Mouse (Mus musculus) midbrain, embryonic 12.5 days (tissue): ENCODE data around the gene Nppa. TPM values are rescaled to one million over a fixed set of nuclear protein-coding genes. Genes with fewer than 3 reads are reported as not detected.
A peak's percentile ranks its signal among the peaks of the same experiment; 100 is the strongest.

Source experiments
- ATAC-seq: fragments of 200-750 bp; cut with Nextera tagmentation; 2 replicates; pipeline ENCODE4 v1.8.0; 2017; ENCODE audit warnings: low read depth, moderate TSS enrichment, moderate library complexity; ENCODE audit not compliant: low FRiP score
- H3K27ac ChIP-seq: fragments of 300-500 bp; sonication (generic); replicated peaks from 2 replicates; pipeline ENCODE4 v1.5.1; 2016; ENCODE audit warnings: mild to moderate bottlenecking
- H3K27me3 ChIP-seq: fragments of 300-500 bp; sonication (generic); 2 replicates; pipeline ENCODE4 v1.6.1; 2016; ENCODE audit warnings: mild to moderate bottlenecking
- H3K36me3 ChIP-seq: fragments of 300-500 bp; sonication (generic); 2 replicates; pipeline ENCODE4 v1.6.1; 2016
- H3K4me1 ChIP-seq: fragments of 300-500 bp; sonication (generic); 2 replicates; pipeline ENCODE4 v1.6.1; 2016
- H3K4me2 ChIP-seq: fragments of 300-500 bp; sonication (generic); replicated peaks from 2 replicates; pipeline ENCODE4 v1.6.1; 2016; ENCODE audit warnings: mild to moderate bottlenecking, moderate library complexity
- H3K4me3 ChIP-seq: fragments of 300-500 bp; sonication (generic); 2 replicates; pipeline ENCODE4 v1.5.1; 2016; ENCODE audit warnings: mild to moderate bottlenecking
- H3K9ac ChIP-seq: fragments of 300-500 bp; sonication (generic); replicated peaks from 2 replicates; pipeline ENCODE4 v1.6.1; 2016; ENCODE audit warnings: mild to moderate bottlenecking, moderate library complexity
- H3K9me3 ChIP-seq: fragments of 300-500 bp; sonication (generic); 2 replicates; pipeline ENCODE4 v1.6.1; 2016; ENCODE audit warnings: mild to moderate bottlenecking
- WGBS: fragments of 180-500 bp; shearing (Covaris S2); methylation state at CpG from one replicate; pipeline ENCODE4 v1.1.7; 2016; 5-methylcytosine and 5-hydroxymethylcytosine counted together
- polyA plus RNA-seq: library from polyadenylated mRNA; unstranded; fragments of >200 nt; fragmentation: Nextera tagmentation; extraction: Ambion mirVana; gene quantifications from 2 replicates; pipeline ENCODE4 v1.2.1, GENCODE M21; 2016

Nppa gene
- polyA plus RNA-seq = 1.0 and 2.8 TPM in 2 replicates

DNA sequence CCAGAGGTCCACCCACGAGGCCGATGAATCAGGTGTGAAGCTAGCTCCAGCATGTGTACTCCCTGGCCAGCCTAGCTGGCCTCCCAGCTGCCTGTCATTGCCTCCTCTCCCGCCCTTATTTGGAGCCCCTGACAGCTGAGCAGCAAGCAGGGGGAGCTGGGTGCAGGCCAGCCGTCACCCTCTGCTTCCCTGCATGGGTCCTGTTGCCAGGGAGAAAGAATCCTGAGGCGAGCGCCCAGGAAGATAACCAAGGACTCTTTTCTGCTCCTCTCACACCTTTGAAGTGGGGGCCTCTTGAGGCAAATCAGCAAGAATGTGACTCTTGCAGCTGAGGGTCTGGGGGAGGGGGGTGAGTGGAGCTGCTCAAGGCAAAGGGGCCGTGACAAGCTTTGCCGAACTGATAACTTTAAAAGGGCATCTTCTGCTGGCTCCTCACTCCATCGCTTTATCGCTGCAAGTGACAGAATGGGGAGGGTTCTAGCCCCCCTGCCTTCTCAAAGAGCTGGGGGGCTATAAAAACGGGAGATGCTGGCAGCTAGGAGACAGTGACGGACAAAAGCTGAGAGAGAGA is at the start of gene Nppa:
Nppa (plus strand) TSS at position 521 of the 571 bp plus-strand sequence.
- H3K27ac ChIP-seq = peak within 1 kb of the TSS; percentile 59
- no peaks in the 10 kb centered on the region for H3K9me3 ChIP-seq
- no peak within 1 kb of the TSS for H3K4me2 ChIP-seq
- ATAC-seq = peak; percentile 53
- H3K4me1 ChIP-seq = peaks cover 17% of the 10 kb centered on the region; the same call in 1 of the 2 replicates
- H3K27me3 ChIP-seq = no peaks in the 10 kb centered on the region
- H3K4me3 ChIP-seq = no peak within 1 kb of the TSS
- 48% methylated on average over 12 of the region's 12 CpGs for WGBS
- no peak within 1 kb of the TSS; the same call in 1 of the 2 replicates for H3K9ac ChIP-seq
- H3K36me3 ChIP-seq = peaks cover 27% of the 10 kb centered on the region

DNA sequence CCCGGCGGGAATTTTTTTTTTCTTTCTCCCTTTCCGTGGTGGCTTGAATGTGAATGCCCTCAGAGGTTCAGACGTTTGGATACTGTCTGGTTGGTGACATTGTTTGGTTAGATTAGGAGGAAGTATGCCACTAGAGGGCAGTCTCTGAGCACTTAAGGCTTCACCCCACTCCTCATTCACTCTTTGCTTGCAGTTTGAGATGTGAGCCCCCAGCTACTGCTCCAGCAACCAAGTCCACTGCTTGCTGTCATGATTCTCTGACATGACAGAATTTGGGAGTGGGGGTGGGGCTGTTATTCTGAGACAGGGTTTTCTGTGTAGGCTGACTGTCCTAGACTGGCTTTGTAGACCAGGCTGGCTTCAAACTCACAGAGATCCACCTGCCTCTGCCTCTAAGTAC is 46.9 kb upstream of the Nppa start:
- Histone ChIP-seq H3K4me1 (no peaks in the 10 kb centered on the region), H3K27ac (no peak overlapping the region), H3K4me3 (no peak overlapping the region), H3K9ac (no peak overlapping the region), H3K27me3 (no peaks in the 10 kb centered on the region), H3K4me2 (no peak overlapping the region), H3K36me3 (peaks cover 2% of the 10 kb centered on the region; the same call in 1 of the 2 replicates), H3K9me3 (no peaks in the 10 kb centered on the region)
- WGBS = 9% methylated on average over 4 of the region's 4 CpGs
- 0 out of 2 replicates have a peak, but pooled peaks have one; percentile 38 for ATAC-seq

DNA sequence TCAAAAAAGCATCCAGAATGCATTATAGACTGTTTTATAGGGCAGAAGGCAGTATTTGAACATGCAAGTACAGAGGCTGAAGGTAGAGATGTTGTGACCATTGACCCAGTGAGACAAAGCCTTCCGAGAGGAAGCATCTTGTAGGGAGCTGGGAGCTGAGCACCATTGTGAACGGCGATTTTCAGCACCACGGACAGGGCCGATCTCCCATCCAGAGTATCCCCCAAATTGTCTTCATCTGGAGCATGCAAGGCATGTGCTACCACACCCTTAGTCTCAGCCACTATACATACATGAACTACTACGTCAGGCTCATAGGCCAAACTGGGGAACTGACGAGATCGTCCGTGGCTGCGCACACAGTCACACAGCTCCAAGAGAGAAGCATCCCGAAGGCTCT is 43.4 kb upstream of the Nppa start:
- Histone ChIP-seq H3K27ac (no peak overlapping the region), H3K27me3 (no peaks in the 10 kb centered on the region), H3K9ac (no peak overlapping the region), H3K4me2 (no peak overlapping the region), H3K4me3 (no peak overlapping the region), H3K9me3 (no peaks in the 10 kb centered on the region), H3K4me1 (no peaks in the 10 kb centered on the region), H3K36me3 (no peaks in the 10 kb centered on the region)
- 44% methylated on average over 11 of the region's 11 CpGs for WGBS
- no peak for ATAC-seq

DNA sequence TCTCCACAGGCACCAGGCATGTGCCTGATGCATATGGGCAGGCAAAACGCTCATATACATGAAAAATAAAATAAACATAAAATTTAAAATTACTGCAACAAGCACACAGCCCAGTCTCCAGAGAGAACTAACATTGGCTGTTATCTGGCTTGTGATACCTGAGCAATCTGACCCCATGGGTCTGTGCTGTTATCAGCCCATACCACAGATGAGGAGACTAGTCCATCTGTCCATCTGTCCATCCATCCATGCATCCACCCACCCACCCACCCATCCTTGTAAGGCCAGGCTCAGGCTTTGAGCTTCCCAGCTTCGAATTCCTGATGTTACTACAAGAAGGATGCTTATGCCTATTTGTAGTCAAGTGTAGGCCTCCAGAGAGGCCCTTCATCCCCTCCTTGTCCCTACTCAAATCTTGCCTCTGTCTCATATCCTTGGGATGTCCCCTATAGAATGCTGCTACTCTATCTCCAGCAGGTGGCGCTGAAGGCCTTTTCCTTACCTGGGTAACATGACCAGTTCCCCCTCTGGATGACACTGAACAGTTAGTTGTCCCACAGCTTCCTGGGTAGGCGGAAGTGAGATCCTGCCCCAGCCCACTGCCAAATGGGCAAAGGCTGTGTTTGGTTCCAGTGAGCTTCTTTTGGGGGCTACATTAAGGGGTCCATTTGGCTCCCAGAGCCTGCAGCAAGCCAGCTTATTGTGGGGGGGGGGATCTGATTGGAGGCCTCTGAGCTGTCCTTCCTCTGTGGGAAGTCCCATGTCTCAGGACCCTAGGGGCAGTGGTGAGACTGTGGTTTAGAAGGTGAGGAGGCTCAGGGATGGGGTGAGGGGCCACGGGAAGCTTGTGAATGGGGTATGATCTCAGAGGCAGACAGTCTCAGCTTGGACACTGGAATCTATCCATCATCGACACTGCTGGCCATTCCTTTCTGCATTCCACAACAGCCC is 40.4 kb upstream of the Nppa start:
- Histone ChIP-seq H3K9ac (no peak overlapping the region), H3K36me3 (no peaks in the 10 kb centered on the region), H3K27ac (no peak overlapping the region), H3K4me1 (no peaks in the 10 kb centered on the region), H3K4me3 (no peak overlapping the region), H3K4me2 (no peak overlapping the region), H3K27me3 (no peaks in the 10 kb centered on the region), H3K9me3 (no peaks in the 10 kb centered on the region)
- 54% methylated on average over 6 of the region's 6 CpGs for WGBS
- peak; percentile 71 for ATAC-seq

DNA sequence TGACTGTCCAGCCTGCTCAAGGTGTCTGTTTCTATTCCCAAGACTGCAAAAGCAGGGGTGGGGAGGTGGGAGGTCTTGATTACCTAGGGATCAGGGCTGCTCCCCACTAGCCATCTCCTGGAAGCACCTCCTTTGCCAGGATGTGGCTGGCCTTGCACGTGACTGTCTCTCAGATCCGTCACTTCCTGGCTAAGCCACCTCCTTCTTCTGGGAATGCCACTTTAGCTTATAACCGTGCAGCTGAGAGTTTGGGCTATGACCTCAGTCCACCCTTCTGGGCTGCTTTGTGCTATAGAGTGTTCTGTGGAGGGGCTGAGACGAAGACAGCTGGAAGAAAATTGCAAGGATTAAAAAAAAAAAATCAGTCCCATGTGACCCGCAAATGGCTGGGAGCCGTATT is 37.7 kb upstream of the Nppa start:
- no peaks in the 10 kb centered on the region for H3K9me3 ChIP-seq
- H3K9ac ChIP-seq = no peak overlapping the region
- no peaks in the 10 kb centered on the region for H3K4me1 ChIP-seq
- no peak overlapping the region for H3K4me3 ChIP-seq
- WGBS = 65% methylated on average over 6 of the region's 6 CpGs
- ATAC-seq = no peak
- no peaks in the 10 kb centered on the region for H3K36me3 ChIP-seq
- H3K4me2 ChIP-seq = no peak overlapping the region
- H3K27me3 ChIP-seq = no peaks in the 10 kb centered on the region
- no peak overlapping the region for H3K27ac ChIP-seq

DNA sequence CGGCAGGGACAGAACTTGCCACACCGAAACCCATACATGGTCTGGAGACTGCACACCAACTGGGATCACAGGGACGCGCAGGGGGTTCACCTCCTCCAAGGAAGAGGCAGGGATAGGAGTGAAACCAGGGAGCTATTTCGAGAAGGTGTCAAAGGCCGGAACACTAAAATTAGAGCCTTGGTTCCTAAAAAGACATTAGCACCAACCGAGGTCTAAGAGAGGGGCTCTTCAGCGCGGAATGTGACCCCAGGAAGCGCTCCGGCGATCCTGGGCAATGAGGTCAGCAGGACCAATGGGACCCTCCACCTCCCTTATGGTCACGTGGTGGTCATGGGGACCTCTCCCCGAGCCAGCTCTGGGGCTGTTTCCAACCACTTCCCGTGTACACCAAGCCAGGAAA is 36.9 kb upstream of the Nppa start:
- Histone ChIP-seq H3K36me3 (no peaks in the 10 kb centered on the region), H3K9ac (no peak overlapping the region), H3K27ac (no peak overlapping the region), H3K4me2 (no peak overlapping the region), H3K9me3 (no peaks in the 10 kb centered on the region), H3K4me3 (no peak overlapping the region), H3K4me1 (no peaks in the 10 kb centered on the region), H3K27me3 (no peaks in the 10 kb centered on the region)
- ATAC-seq = no peak
- WGBS = 89% methylated on average over 15 of the region's 15 CpGs

DNA sequence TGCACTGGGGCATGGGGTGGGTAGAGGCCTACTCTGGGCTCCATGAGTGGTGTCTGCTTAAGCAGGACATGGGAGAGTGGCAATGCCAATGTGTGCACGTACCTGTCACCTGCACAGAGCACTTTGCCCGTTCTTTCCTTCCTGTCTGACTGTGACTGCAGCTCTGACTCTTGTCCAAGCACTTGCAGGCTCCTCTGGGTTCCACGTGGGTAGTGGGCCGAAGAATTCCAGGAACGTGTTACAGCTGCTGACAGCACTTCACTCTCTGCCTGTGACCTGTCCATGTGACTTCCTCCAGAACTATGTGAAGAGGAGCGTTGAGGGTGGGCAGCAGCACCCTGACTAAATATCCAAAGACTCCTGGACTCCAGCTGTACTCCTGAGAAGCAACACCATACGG is 34.8 kb upstream of the Nppa start:
- H3K4me1 ChIP-seq = no peaks in the 10 kb centered on the region
- no peak overlapping the region for H3K4me2 ChIP-seq
- no peaks in the 10 kb centered on the region for H3K9me3 ChIP-seq
- H3K36me3 ChIP-seq = no peaks in the 10 kb centered on the region
- H3K27me3 ChIP-seq = 0 out of 2 replicates have a peak, but pooled peaks cover 5% of the 10 kb centered on the region
- no peak overlapping the region for H3K4me3 ChIP-seq
- no peak for ATAC-seq
- 82% methylated on average over 7 of the region's 7 CpGs for WGBS
- H3K27ac ChIP-seq = no peak overlapping the region
- no peak overlapping the region for H3K9ac ChIP-seq

DNA sequence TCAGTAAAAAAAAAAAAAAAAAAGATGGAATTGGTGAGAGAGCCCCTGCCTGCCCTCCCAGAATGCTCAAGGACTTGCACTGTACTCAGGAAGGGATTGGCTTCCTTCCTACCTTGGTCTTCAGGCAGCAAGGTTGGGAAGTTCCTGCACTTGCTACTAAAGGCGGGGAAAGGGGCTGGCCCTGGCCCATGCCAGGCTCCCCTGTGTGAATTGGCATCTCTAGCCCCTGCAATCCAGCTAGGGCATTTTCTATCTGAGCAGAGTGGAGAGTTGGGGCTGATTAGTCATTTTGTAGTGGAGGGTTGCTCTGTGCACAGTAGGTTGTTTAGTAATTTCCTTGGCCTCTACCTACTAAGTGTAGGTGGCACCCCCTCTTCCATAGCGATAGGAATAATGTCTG is 31.7 kb upstream of the Nppa start:
- 87% methylated on average over 2 of the region's 2 CpGs for WGBS
- ATAC-seq = no peak
- Histone ChIP-seq H3K36me3 (no peaks in the 10 kb centered on the region), H3K9me3 (no peaks in the 10 kb centered on the region), H3K4me2 (no peak overlapping the region), H3K4me3 (no peak overlapping the region), H3K27me3 (0 out of 2 replicates have a peak, but pooled peaks cover 5% of the 10 kb centered on the region), H3K4me1 (no peaks in the 10 kb centered on the region), H3K9ac (no peak overlapping the region), H3K27ac (no peak overlapping the region)

DNA sequence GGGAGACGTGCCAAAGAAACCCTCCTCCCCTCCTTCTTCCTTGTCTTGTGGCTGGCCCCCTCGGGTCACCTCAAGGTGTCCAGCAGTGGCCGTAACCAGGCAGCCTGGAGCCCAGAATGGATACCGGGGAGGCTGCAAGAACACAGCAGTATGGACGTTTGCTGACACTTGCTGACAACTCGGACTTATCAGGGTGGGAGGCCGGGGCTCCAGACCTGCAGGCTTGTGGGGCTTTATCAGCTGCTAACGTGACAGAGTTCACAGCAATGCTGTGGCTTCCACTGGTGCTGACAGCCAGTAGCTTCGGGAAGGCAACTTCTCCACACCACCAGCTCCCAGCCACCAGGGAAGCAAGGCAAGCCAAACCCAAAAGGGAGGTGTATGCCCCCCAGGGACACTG is 31.2 kb upstream of the Nppa start:
- H3K36me3 ChIP-seq = no peaks in the 10 kb centered on the region
- H3K4me2 ChIP-seq = no peak overlapping the region
- H3K9ac ChIP-seq = no peak overlapping the region
- H3K9me3 ChIP-seq = no peaks in the 10 kb centered on the region
- no peak for ATAC-seq
- no peak overlapping the region for H3K27ac ChIP-seq
- WGBS = 55% methylated on average over 9 of the region's 9 CpGs
- H3K4me1 ChIP-seq = no peaks in the 10 kb centered on the region
- H3K4me3 ChIP-seq = no peak overlapping the region
- H3K27me3 ChIP-seq = 0 out of 2 replicates have a peak, but pooled peaks cover 5% of the 10 kb centered on the region

DNA sequence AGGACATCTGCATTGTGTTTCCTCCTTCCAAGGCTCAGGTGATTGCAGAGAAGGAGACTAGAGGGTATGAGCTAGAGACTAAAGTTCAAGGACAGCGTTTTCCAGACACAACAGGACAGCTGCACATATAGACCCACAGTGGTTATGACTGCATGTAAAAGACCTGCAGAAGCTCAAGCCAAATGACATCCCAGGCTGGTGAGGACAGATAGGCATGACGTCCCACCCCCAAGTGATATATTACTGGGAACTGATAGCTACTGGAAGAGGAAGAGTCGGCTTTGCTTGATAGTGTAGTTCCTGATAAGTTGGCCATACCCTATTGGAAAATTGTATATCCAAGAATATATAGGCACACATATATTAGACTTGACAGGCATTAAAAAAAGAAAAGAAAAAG is 24.3 kb upstream of the Nppa start:
- H3K36me3 ChIP-seq = no peaks in the 10 kb centered on the region
- H3K4me3 ChIP-seq = no peak overlapping the region
- H3K4me2 ChIP-seq = no peak overlapping the region
- no peak for ATAC-seq
- WGBS = 86% methylated on average over 3 of the region's 3 CpGs
- no peaks in the 10 kb centered on the region; the same call in 1 of the 2 replicates for H3K9me3 ChIP-seq
- no peaks in the 10 kb centered on the region for H3K27me3 ChIP-seq
- H3K9ac ChIP-seq = no peak overlapping the region
- H3K4me1 ChIP-seq = no peaks in the 10 kb centered on the region
- H3K27ac ChIP-seq = no peak overlapping the region

DNA sequence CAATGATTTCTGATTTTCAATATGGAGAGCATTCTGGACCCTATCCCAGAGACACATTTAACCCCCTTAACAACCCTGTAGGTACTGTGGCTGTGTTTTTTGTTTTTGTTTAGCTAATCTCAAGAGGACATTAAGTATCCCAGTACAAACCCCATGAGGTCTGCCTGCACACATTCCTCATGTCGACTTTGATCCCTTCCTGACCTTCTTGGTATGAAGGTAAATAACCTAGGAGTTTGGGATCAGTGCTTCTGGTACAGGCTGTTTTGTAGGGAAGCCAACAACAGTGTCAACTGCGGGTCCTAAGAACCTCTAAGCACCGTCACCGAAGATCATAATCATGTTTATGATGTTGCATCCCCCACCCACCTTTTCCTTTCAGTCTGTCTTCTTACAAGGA is 22.8 kb upstream of the Nppa start:
- 79% methylated on average over 4 of the region's 4 CpGs for WGBS
- Histone ChIP-seq H3K4me1 (no peaks in the 10 kb centered on the region), H3K9me3 (no peaks in the 10 kb centered on the region; the same call in 1 of the 2 replicates), H3K9ac (no peak overlapping the region), H3K4me2 (no peak overlapping the region), H3K27ac (no peak overlapping the region), H3K4me3 (no peak overlapping the region), H3K27me3 (no peaks in the 10 kb centered on the region), H3K36me3 (no peaks in the 10 kb centered on the region)
- no peak for ATAC-seq

DNA sequence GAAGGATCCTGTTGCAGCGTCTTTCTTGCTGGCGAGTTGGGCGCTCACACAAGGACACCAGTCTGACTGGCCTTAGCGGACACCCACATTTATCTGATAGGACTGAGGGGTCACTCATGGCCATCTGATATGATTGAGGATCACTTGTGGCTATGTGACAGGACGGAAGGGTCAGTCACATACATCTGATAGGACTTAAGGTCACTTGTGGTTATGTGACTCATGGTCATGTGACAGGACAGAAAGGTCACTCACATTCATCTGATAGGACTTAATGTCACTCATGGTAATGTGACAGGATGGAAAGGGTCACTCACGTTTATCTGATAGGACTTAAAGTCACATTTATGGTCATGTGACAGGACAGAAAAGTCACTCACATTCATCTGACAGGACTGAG is 22.1 kb upstream of the Nppa start:
- no peak for ATAC-seq
- Histone ChIP-seq H3K4me2 (no peak overlapping the region), H3K4me1 (no peaks in the 10 kb centered on the region), H3K27ac (no peak overlapping the region), H3K9ac (no peak overlapping the region), H3K27me3 (no peaks in the 10 kb centered on the region), H3K9me3 (no peaks in the 10 kb centered on the region; the same call in 1 of the 2 replicates), H3K36me3 (no peaks in the 10 kb centered on the region), H3K4me3 (no peak overlapping the region)
- 92% methylated on average over 6 of the region's 6 CpGs for WGBS
